Mouse (Mus musculus): ENCODE measurements around the gene Vcl. TPM values are rescaled to one million over a fixed set of nuclear protein-coding genes. Genes with fewer than 3 reads are reported as not detected.

Gene Vcl
- polyA plus RNA-seq, 1 experiment from 2014 or later: 82.1 TPM

DNA sequence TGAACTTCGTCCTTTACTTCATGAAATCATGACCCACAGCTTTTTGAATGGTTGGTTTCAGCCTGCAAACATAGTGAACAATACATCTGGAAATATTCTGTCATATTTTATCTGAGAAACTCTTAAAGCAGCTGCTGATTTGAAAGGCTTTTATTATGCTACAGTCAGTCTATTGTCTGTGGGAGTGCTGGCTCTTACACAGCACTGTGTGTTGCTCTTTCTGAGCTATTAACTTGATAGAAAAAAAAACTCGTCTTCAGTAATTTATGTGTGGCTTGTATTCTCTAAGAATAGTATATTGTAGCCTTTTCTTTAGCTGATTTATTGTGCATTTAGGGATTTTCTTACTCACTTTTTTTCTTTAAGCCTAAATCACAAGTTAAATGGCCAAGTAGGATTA lies 35.1 kb downstream of the Vcl start:
- H3K4me3 ChIP-seq (ENCODE audit: low read depth, low read length): no peak overlapping the region
- H3K27ac ChIP-seq (ENCODE audit: low read depth): no peak overlapping the region
- DNase-seq (ENCODE audit: low spot score) (no peak), ATAC-seq (replicated peaks; ENCODE audit: low FRiP score, low TSS enrichment, low read depth) (no peak)
- H3K9ac ChIP-seq (ENCODE audit: low read length): no peak overlapping the region
- H3K36me3 ChIP-seq (ENCODE audit: control insufficient read depth, insufficient read depth, low read length): no peaks in the 10 kb centered on the region
- no peaks in the 10 kb centered on the region for H3K27me3 ChIP-seq (replicated peaks; ENCODE audit: control insufficient read depth, insufficient read depth, low read length)
- no peaks in the 10 kb centered on the region for H3K9me3 ChIP-seq (ENCODE audit: control insufficient read depth, low read length)
- WGBS: 66% methylated on average over 2 of the region's 2 CpGs
- no peak overlapping the region for H3K4me2 ChIP-seq (ENCODE audit: low read length)
- H3K4me1 ChIP-seq (replicated peaks; ENCODE audit: control insufficient read depth, insufficient read depth, low read length): no peaks in the 10 kb centered on the region

GRCm38 (mm10) chr14:20966959-20967670 lies 37.9 kb downstream of the Vcl start:
- WGBS: 91% methylated on average over 3 of the region's 3 CpGs

GRCm38 (mm10) chr14:20969066-20969465 lies 39.9 kb downstream of the Vcl start:
- DNase-seq (ENCODE audit: low spot score): no peak
- no peak overlapping the region for H3K27ac ChIP-seq (ENCODE audit: low read depth)
- H3K36me3 ChIP-seq (ENCODE audit: control insufficient read depth, insufficient read depth, low read length): no peaks in the 10 kb centered on the region
- no peaks in the 10 kb centered on the region for H3K4me1 ChIP-seq (replicated peaks; ENCODE audit: control insufficient read depth, insufficient read depth, low read length)
- no peak overlapping the region for H3K4me3 ChIP-seq (ENCODE audit: low read depth, low read length)
- ATAC-seq (replicated peaks; ENCODE audit: low FRiP score, low TSS enrichment, low read depth): no peak
- H3K9ac ChIP-seq (ENCODE audit: low read length): no peak overlapping the region
- no peaks in the 10 kb centered on the region for H3K27me3 ChIP-seq (replicated peaks; ENCODE audit: control insufficient read depth, insufficient read depth, low read length)
- H3K4me2 ChIP-seq (ENCODE audit: low read length): no peak overlapping the region
- H3K9me3 ChIP-seq (ENCODE audit: control insufficient read depth, low read length): no peaks in the 10 kb centered on the region
- WGBS: 93% methylated on average over 1 of the region's 1 CpGs

More at GRCm38 (mm10) chr14:20966959-20967670, 37.9 kb downstream of the Vcl start:
- H3K9me3 ChIP-seq (ENCODE audit: control insufficient read depth, low read length): no peaks in the 10 kb centered on the region
- ATAC-seq (replicated peaks; ENCODE audit: low FRiP score, low TSS enrichment, low read depth): no peak
- H3K9ac ChIP-seq (ENCODE audit: low read length): no peak overlapping the region
- no peak for DNase-seq (ENCODE audit: low spot score)
- H3K4me3 ChIP-seq (ENCODE audit: low read depth, low read length): no peak overlapping the region
- H3K27ac ChIP-seq (ENCODE audit: low read depth): no peak overlapping the region
- no peak overlapping the region for H3K4me2 ChIP-seq (ENCODE audit: low read length)
- no peaks in the 10 kb centered on the region for H3K36me3 ChIP-seq (ENCODE audit: control insufficient read depth, insufficient read depth, low read length)
- H3K4me1 ChIP-seq (replicated peaks; ENCODE audit: control insufficient read depth, insufficient read depth, low read length): no peaks in the 10 kb centered on the region
- no peaks in the 10 kb centered on the region for H3K27me3 ChIP-seq (replicated peaks; ENCODE audit: control insufficient read depth, insufficient read depth, low read length)

- no peaks in the 10 kb centered on the region for H3K4me1 ChIP-seq (replicated peaks; ENCODE audit: control insufficient read depth, insufficient read depth, low read length)
- no peak overlapping the region for H3K4me3 ChIP-seq (ENCODE audit: low read depth, low read length)
- no peaks in the 10 kb centered on the region for H3K36me3 ChIP-seq (ENCODE audit: control insufficient read depth, insufficient read depth, low read length)
- H3K9ac ChIP-seq (ENCODE audit: low read length): no peak overlapping the region
- H3K27me3 ChIP-seq (replicated peaks; ENCODE audit: control insufficient read depth, insufficient read depth, low read length): no peaks in the 10 kb centered on the region
- no peak overlapping the region for H3K4me2 ChIP-seq (ENCODE audit: low read length)
- H3K9me3 ChIP-seq (ENCODE audit: control insufficient read depth, low read length): no peaks in the 10 kb centered on the region
- WGBS: 62% methylated on average over 6 of the region's 6 CpGs
- H3K27ac ChIP-seq (ENCODE audit: low read depth): no peak overlapping the region
- no peak for DNase-seq (ENCODE audit: low spot score)
- no peak for ATAC-seq (replicated peaks; ENCODE audit: low FRiP score, low TSS enrichment, low read depth)
Measured at GRCm38 (mm10) chr14:20970389-20970788, 41.2 kb downstream of the Vcl start.

GRCm38 (mm10) chr14:20970927-20971326 lies 41.7 kb downstream of the Vcl start:
- Histone ChIP-seq H3K36me3 (ENCODE audit: control insufficient read depth, insufficient read depth, low read length) (no peaks in the 10 kb centered on the region), H3K4me1 (replicated peaks; ENCODE audit: control insufficient read depth, insufficient read depth, low read length) (no peaks in the 10 kb centered on the region), H3K4me2 (ENCODE audit: low read length) (no peak overlapping the region), H3K9me3 (ENCODE audit: control insufficient read depth, low read length) (no peaks in the 10 kb centered on the region), H3K4me3 (ENCODE audit: low read depth, low read length) (no peak overlapping the region), H3K9ac (ENCODE audit: low read length) (no peak overlapping the region), H3K27me3 (replicated peaks; ENCODE audit: control insufficient read depth, insufficient read depth, low read length) (no peaks in the 10 kb centered on the region), H3K27ac (ENCODE audit: low read depth) (no peak overlapping the region)
- no peak for ATAC-seq (replicated peaks; ENCODE audit: low FRiP score, low TSS enrichment, low read depth)
- WGBS: 87% methylated on average over 9 of the region's 9 CpGs
- no peak for DNase-seq (ENCODE audit: low spot score)

GRCm38 (mm10) chr14:20973821-20974220 lies 44.6 kb downstream of the Vcl start:
- peak; percentile 52 for DNase-seq (ENCODE audit: low spot score)
- peaks cover 4% of the 10 kb centered on the region for H3K4me1 ChIP-seq (replicated peaks; ENCODE audit: control insufficient read depth, insufficient read depth, low read length)
- peak; percentile 83 for ATAC-seq (replicated peaks; ENCODE audit: low FRiP score, low TSS enrichment, low read depth)
- H3K36me3 ChIP-seq (ENCODE audit: control insufficient read depth, insufficient read depth, low read length): no peaks in the 10 kb centered on the region
- no peak overlapping the region for H3K4me2 ChIP-seq (ENCODE audit: low read length)
- H3K27me3 ChIP-seq (replicated peaks; ENCODE audit: control insufficient read depth, insufficient read depth, low read length): no peaks in the 10 kb centered on the region
- H3K27ac ChIP-seq (ENCODE audit: low read depth): no peak overlapping the region
- no peak overlapping the region for H3K9ac ChIP-seq (ENCODE audit: low read length)
- no peaks in the 10 kb centered on the region for H3K9me3 ChIP-seq (ENCODE audit: control insufficient read depth, low read length)
- no peak overlapping the region for H3K4me3 ChIP-seq (ENCODE audit: low read depth, low read length)

DNA sequence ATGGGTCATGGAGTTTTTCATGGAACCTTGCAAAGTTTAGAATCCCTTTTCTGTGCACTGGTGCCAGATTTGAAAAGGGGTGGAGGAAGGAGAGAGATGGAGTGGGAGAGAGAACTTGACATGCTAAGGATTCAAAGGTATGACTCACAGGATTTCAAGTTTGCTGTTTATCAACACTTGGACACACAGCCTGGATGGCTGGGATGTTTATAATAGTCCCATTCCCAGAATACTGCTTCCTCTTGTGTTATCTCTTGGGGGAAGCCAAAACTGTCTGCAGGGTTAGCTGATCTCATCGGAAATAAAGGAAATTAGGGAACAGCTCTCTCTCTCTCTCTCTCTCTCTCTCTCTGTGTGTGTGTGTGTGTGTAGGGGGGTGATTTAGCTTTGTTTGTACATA lies 47.5 kb downstream of the Vcl start:
- Histone ChIP-seq H3K9ac (ENCODE audit: low read length) (no peak overlapping the region), H3K27ac (ENCODE audit: low read depth) (no peak overlapping the region), H3K4me3 (ENCODE audit: low read depth, low read length) (no peak overlapping the region), H3K4me2 (ENCODE audit: low read length) (no peak overlapping the region), H3K4me1 (replicated peaks; ENCODE audit: control insufficient read depth, insufficient read depth, low read length) (peaks cover 4% of the 10 kb centered on the region), H3K27me3 (replicated peaks; ENCODE audit: control insufficient read depth, insufficient read depth, low read length) (no peaks in the 10 kb centered on the region), H3K36me3 (ENCODE audit: control insufficient read depth, insufficient read depth, low read length) (no peaks in the 10 kb centered on the region), H3K9me3 (ENCODE audit: control insufficient read depth, low read length) (no peaks in the 10 kb centered on the region)
- no peak for ATAC-seq (replicated peaks; ENCODE audit: low FRiP score, low TSS enrichment, low read depth)
- 29% methylated on average over 1 of the region's 1 CpGs for WGBS
- DNase-seq (ENCODE audit: low spot score): no peak

- WGBS: 75% methylated on average over 2 of the region's 2 CpGs
Measured at GRCm38 (mm10) chr14:20977726-20978125, 48.5 kb downstream of the Vcl start.

DNA sequence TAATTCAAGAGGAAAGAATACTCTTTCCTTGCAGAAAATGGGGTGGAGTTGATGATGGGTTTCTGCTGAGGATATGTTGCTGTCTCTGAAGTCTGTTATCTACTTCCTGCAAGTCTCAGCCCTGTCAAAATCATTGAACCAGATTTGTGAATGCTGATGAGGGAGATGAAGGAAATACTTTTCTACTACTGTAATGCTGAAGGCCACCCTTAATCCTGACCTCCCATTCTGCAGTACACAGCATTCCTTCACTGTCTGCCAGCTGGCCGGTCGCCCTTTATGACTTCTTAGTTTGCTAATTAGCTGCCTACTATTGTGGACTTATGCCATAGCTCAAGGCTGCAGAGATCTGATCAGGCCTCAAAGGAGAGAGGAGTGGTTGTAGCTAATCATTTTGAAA lies 54.6 kb downstream of the Vcl start:
- Histone ChIP-seq H3K27me3 (replicated peaks; ENCODE audit: control insufficient read depth, insufficient read depth, low read length) (no peaks in the 10 kb centered on the region), H3K4me3 (ENCODE audit: low read depth, low read length) (no peak overlapping the region), H3K4me1 (replicated peaks; ENCODE audit: control insufficient read depth, insufficient read depth, low read length) (no peaks in the 10 kb centered on the region), H3K9ac (ENCODE audit: low read length) (no peak overlapping the region), H3K36me3 (ENCODE audit: control insufficient read depth, insufficient read depth, low read length) (peaks cover 31% of the 10 kb centered on the region), H3K9me3 (ENCODE audit: control insufficient read depth, low read length) (no peaks in the 10 kb centered on the region), H3K27ac (ENCODE audit: low read depth) (no peak overlapping the region), H3K4me2 (ENCODE audit: low read length) (no peak overlapping the region)
- ATAC-seq (replicated peaks; ENCODE audit: low FRiP score, low TSS enrichment, low read depth) (no peak), DNase-seq (ENCODE audit: low spot score) (no peak)
- WGBS: 63% methylated on average over 2 of the region's 2 CpGs

More at GRCm38 (mm10) chr14:20977726-20978125, 48.5 kb downstream of the Vcl start:
- Histone ChIP-seq H3K27ac (ENCODE audit: low read depth) (no peak overlapping the region), H3K36me3 (ENCODE audit: control insufficient read depth, insufficient read depth, low read length) (peaks cover 3% of the 10 kb centered on the region), H3K9me3 (ENCODE audit: control insufficient read depth, low read length) (no peaks in the 10 kb centered on the region), H3K4me3 (ENCODE audit: low read depth, low read length) (no peak overlapping the region), H3K4me2 (ENCODE audit: low read length) (no peak overlapping the region), H3K27me3 (replicated peaks; ENCODE audit: control insufficient read depth, insufficient read depth, low read length) (no peaks in the 10 kb centered on the region), H3K4me1 (replicated peaks; ENCODE audit: control insufficient read depth, insufficient read depth, low read length) (peaks cover 4% of the 10 kb centered on the region), H3K9ac (ENCODE audit: low read length) (no peak overlapping the region)
- DNase-seq (ENCODE audit: low spot score) (no peak), ATAC-seq (replicated peaks; ENCODE audit: low FRiP score, low TSS enrichment, low read depth) (no peak)
